Mouse (Mus musculus) lung, embryonic 14.5 days (tissue): ENCODE measurements at regions not wholly inside any gene's neighbourhood (a gene's known extent, or its start where the extent isn't known, plus 50 kb on each side); places are given as distances from the start of the nearest gene placed in this dataset.
A peak's percentile ranks its signal among the peaks of the same experiment; 100 is the strongest.

Source experiments
- ATAC-seq: fragments of 200-750 bp; cut with Nextera tagmentation; 2 replicates; pipeline ENCODE4 v1.8.0; 2017; ENCODE audit warnings: mild to moderate bottlenecking, moderate TSS enrichment, moderate library complexity; ENCODE audit not compliant: insufficient read depth
- DNase-seq: peaks from one replicate; pipeline ENCODE4 v3.0.0-alpha.2; 2015
- H3K27ac ChIP-seq: fragments of 300-500 bp; sonication (generic); 2 replicates; pipeline ENCODE4 v1.5.1; 2014; ENCODE audit warnings: low read depth, mild to moderate bottlenecking, moderate library complexity
- H3K27me3 ChIP-seq: fragments of 300-500 bp; sonication (generic); 2 replicates; pipeline ENCODE4 v1.6.1; 2014; ENCODE audit warnings: low read length, control low read depth; ENCODE audit not compliant: insufficient read depth
- H3K36me3 ChIP-seq: fragments of 300-500 bp; sonication (generic); 2 replicates; pipeline ENCODE4 v1.6.1; 2014; ENCODE audit warnings: control low read depth; ENCODE audit not compliant: insufficient read depth
- H3K4me1 ChIP-seq: fragments of 300-500 bp; sonication (generic); 2 replicates; pipeline ENCODE4 v1.6.1; 2014; ENCODE audit warnings: antibody characterized with exemption, control low read depth; ENCODE audit not compliant: insufficient read depth
- H3K4me2 ChIP-seq: fragments of 300-500 bp; sonication (generic); 2 replicates; pipeline ENCODE4 v1.6.1; 2014; ENCODE audit warnings: mild to moderate bottlenecking
- H3K4me3 ChIP-seq: fragments of 300-500 bp; sonication (generic); 2 replicates; pipeline ENCODE4 v1.5.1; 2014; ENCODE audit warnings: low read depth, low read length
- H3K9ac ChIP-seq: fragments of 300-500 bp; sonication (generic); 2 replicates; pipeline ENCODE4 v1.6.1; 2014
- H3K9me3 ChIP-seq: fragments of 300-500 bp; sonication (generic); 2 replicates; pipeline ENCODE4 v1.6.1; 2016; ENCODE audit warnings: low read depth, low read length, control low read depth
- CTCF ChIP-seq: IDR thresholded peaks from 2 replicates; pipeline ENCODE4 v1.5.1; 2016; ENCODE audit warnings: antibody characterized with exemption, low read depth
- WGBS: fragments of 180-500 bp; shearing (Covaris S2); extraction: QIAGEN DNeasy Blood & Tissue Kit; methylation state at CpG from one replicate; pipeline ENCODE4 v1.1.7; 2014; 5-methylcytosine and 5-hydroxymethylcytosine counted together

GRCm38 (mm10) chr3:62885104-62885503 is 280.2 kb upstream of the Gpr149 start:
- no peak overlapping the region for H3K4me3 ChIP-seq
- ATAC-seq: no peak
- H3K27ac ChIP-seq: no peak overlapping the region
- TF ChIP-seq CTCF: no peak
- H3K36me3 ChIP-seq: no peaks in the 10 kb centered on the region
- no peak for DNase-seq
- no peak overlapping the region for H3K9ac ChIP-seq
- H3K4me2 ChIP-seq: no peak overlapping the region
- H3K27me3 ChIP-seq: no peaks in the 10 kb centered on the region
- no peaks in the 10 kb centered on the region for H3K9me3 ChIP-seq
- H3K4me1 ChIP-seq: no peaks in the 10 kb centered on the region

GRCm38 (mm10) chr3:62882310-62883073 is 277.6 kb upstream of the Gpr149 start:
- DNase-seq (no peak), ATAC-seq (no peak)
- Histone ChIP-seq H3K27me3 (no peaks in the 10 kb centered on the region), H3K4me2 (no peak overlapping the region), H3K9me3 (no peaks in the 10 kb centered on the region), H3K4me1 (no peaks in the 10 kb centered on the region), H3K4me3 (no peak overlapping the region), H3K36me3 (no peaks in the 10 kb centered on the region), H3K9ac (no peak overlapping the region), H3K27ac (no peak overlapping the region)
- WGBS: 73% methylated on average over 3 of the region's 3 CpGs
- TF ChIP-seq CTCF: no peak

- ATAC-seq (no peak), DNase-seq (peak; percentile 51)
- H3K9me3 ChIP-seq: no peaks in the 10 kb centered on the region
- H3K4me1 ChIP-seq: no peaks in the 10 kb centered on the region
- H3K4me2 ChIP-seq: no peak overlapping the region
- H3K27me3 ChIP-seq: no peaks in the 10 kb centered on the region
- H3K9ac ChIP-seq: no peak overlapping the region
- H3K4me3 ChIP-seq: no peak overlapping the region
- TF ChIP-seq CTCF: peak; percentile 66
- no peak overlapping the region for H3K27ac ChIP-seq
- H3K36me3 ChIP-seq: no peaks in the 10 kb centered on the region
- 9% methylated on average over 3 of the region's 3 CpGs for WGBS
Observed at GRCm38 (mm10) chr3:62860731-62861130, 255.8 kb upstream of the Gpr149 start.

- Histone ChIP-seq H3K4me3 (no peak overlapping the region), H3K4me1 (no peaks in the 10 kb centered on the region), H3K9ac (no peak overlapping the region), H3K27me3 (no peaks in the 10 kb centered on the region), H3K4me2 (no peak overlapping the region), H3K9me3 (no peaks in the 10 kb centered on the region), H3K36me3 (no peaks in the 10 kb centered on the region), H3K27ac (no peak overlapping the region)
- WGBS: 47% methylated on average over 10 of the region's 10 CpGs
- TF ChIP-seq CTCF: no peak
- no peak for ATAC-seq
- DNase-seq: no peak
Observed at GRCm38 (mm10) chr3:62835695-62836476, 230.9 kb upstream of the Gpr149 start.

- Histone ChIP-seq H3K27me3 (no peaks in the 10 kb centered on the region), H3K27ac (no peak overlapping the region), H3K9me3 (no peaks in the 10 kb centered on the region), H3K36me3 (no peaks in the 10 kb centered on the region), H3K4me3 (no peak overlapping the region), H3K9ac (no peak overlapping the region), H3K4me1 (no peaks in the 10 kb centered on the region), H3K4me2 (no peak overlapping the region)
- DNase-seq (no peak), ATAC-seq (no peak)
- 78% methylated on average over 3 of the region's 3 CpGs for WGBS
- no peak for TF ChIP-seq CTCF
Observed at GRCm38 (mm10) chr3:62823892-62824291, 219.0 kb upstream of the Gpr149 start.

- Histone ChIP-seq H3K27me3 (no peaks in the 10 kb centered on the region), H3K27ac (no peak overlapping the region), H3K4me2 (no peak overlapping the region), H3K36me3 (no peaks in the 10 kb centered on the region), H3K4me1 (no peaks in the 10 kb centered on the region), H3K4me3 (no peak overlapping the region), H3K9ac (no peak overlapping the region), H3K9me3 (no peaks in the 10 kb centered on the region)
- 29% methylated on average over 2 of the region's 2 CpGs for WGBS
- ATAC-seq: peak; percentile 98
- peak; percentile 80 for DNase-seq
- TF ChIP-seq CTCF: no peak
Observed at GRCm38 (mm10) chr3:62801044-62801443, 196.1 kb upstream of the Gpr149 start.

- H3K27ac ChIP-seq: no peak overlapping the region
- H3K9ac ChIP-seq: no peak overlapping the region
- H3K27me3 ChIP-seq: no peaks in the 10 kb centered on the region
- no peaks in the 10 kb centered on the region for H3K9me3 ChIP-seq
- no peak overlapping the region for H3K4me2 ChIP-seq
- no peaks in the 10 kb centered on the region for H3K36me3 ChIP-seq
- TF ChIP-seq CTCF: no peak
- ATAC-seq: no peak
- H3K4me1 ChIP-seq: no peaks in the 10 kb centered on the region
- 25% methylated on average over 2 of the region's 2 CpGs for WGBS
- H3K4me3 ChIP-seq: no peak overlapping the region
- DNase-seq: no peak
Observed at GRCm38 (mm10) chr3:62786233-62786632, 181.3 kb upstream of the Gpr149 start.
